Mouse (Mus musculus): ENCODE measurements around the gene Bhmt. TPM values are rescaled to one million over a fixed set of nuclear protein-coding genes. Genes with fewer than 3 reads are reported as not detected.

Gene Bhmt
- polyA plus RNA-seq (2012; rRNA removed) = 0.16 TPM in 1 of 2 replicates, not detected in the other

DNA sequence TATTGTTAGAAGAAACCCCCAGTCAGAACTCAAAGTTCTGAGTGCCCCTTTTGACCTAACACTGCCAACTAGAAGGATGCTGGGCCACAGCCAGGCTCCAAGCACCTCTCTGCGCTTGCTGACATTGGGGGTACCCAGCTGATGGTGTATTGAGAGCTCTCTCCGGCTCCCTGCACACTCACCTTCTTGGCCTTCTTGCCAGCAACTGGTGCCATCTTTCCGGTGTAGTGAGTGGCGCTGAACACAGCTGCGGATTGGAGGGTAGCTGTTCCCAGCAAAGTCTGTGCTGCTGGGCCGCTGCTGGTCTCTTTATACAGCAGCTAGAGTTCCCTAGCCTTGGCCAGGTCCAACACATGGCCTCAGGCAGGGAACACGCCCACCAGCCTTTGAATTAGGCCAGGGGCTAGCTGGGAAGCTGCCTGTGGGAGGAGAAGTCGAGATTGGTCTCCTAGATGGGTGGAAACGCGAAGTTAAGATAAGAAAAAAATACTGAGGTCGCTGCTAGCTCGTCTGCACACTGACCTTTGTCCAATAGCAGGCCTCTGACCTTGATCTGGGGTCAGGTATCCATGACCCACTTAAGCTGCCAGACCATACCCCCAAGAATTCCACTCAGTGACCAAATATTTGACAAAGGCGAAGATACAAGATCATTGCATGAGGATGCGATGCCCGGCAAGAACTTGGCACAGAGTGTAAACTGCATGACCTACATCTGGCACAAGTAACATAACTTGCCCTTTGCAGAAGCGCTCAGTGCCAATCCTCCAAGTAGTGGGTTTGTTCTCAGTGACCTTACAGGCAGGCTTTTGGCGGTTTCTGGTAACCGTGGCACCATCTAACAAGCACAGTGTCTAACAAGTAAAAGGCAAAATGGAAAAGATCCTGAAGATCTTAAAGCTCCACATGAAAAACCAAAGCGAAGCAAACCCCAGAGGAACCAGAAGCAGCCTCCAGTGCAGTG lies at the start of gene Bhmt:
Bhmt (minus strand) TSS at position 680 of the 964 bp plus-strand sequence.
- TF ChIP-seq POLR2A (IDR thresholded peaks at IDR 0.05; ENCODE audit: borderline replicate concordance, insufficient read depth, low read length) = no peak
- no peak for TF ChIP-seq CTCF (IDR thresholded peaks at IDR 0.05; ENCODE audit: borderline replicate concordance, insufficient read depth, low read depth, low read length)
- DNase-seq = no peak
- 81% methylated on average over 19 of the region's 19 CpGs for WGBS
- Histone ChIP-seq H3K4me1 (ENCODE audit: control insufficient read depth, insufficient read depth, low read length) (peaks cover 12% of the 10 kb centered on the region; the same call in 1 of the 2 replicates), H3K27ac (ENCODE audit: insufficient read depth, low read length) (no peak within 1 kb of the TSS), H3K4me3 (replicated peaks; ENCODE audit: insufficient read depth, low read depth, low read length) (no peak within 1 kb of the TSS), H3K27me3 (ENCODE audit: control insufficient read depth, insufficient read depth, low read length) (no peaks in the 10 kb centered on the region; the same call in 1 of the 2 replicates)

DNA sequence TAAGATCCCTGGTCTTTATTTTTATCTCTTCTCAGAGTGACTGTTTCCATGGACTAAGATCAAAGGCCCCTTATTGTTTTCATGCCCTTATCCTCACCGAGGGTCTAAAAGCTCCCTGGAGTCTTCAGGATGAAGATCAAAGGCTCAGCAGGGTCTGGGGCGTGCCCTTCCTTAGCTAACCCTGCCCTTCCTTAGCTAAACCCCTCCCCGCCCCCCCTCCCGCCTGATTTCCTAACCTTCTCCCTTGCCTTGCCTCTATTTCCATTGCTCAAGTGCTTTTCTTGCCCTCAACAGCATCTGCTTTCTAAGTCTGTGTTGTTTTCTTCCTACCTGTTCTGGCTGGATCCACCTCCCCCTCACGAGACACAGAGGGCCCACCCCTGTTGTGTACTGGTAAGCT lies 49.6 kb upstream of the Bhmt start:
- no peak for TF ChIP-seq CTCF (IDR thresholded peaks at IDR 0.05; ENCODE audit: borderline replicate concordance, insufficient read depth, low read depth, low read length)
- TF ChIP-seq POLR2A (IDR thresholded peaks at IDR 0.05; ENCODE audit: borderline replicate concordance, insufficient read depth, low read length) = no peak
- H3K4me3 ChIP-seq (replicated peaks; ENCODE audit: insufficient read depth, low read depth, low read length) = no peak overlapping the region
- no peaks in the 10 kb centered on the region for H3K27me3 ChIP-seq (ENCODE audit: control insufficient read depth, insufficient read depth, low read length)
- no peak for DNase-seq
- 31% methylated on average over 5 of the region's 5 CpGs for WGBS
- H3K4me1 ChIP-seq (ENCODE audit: control insufficient read depth, insufficient read depth, low read length) = no peaks in the 10 kb centered on the region
- H3K27ac ChIP-seq (ENCODE audit: insufficient read depth, low read length) = no peak overlapping the region; the same call in 1 of the 2 replicates

DNA sequence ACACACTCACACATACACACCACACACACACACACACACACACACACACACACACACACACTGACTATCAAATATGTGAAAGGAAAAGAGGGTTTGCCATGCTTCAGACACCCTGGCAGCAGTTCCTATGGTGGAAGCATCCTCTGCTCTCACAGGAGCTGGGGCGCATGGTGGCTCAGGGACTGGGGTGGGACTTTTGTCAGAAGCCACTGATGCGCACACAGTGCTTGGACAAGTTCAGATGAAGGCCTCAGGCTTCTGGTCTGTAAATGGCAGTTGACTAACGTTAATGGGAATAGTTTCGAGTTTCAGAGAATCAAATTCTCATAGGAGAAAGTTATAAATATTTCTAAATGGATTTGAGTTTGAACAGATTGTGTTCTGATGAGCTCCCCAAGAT lies 47.5 kb upstream of the Bhmt start:
- TF ChIP-seq POLR2A (IDR thresholded peaks at IDR 0.05; ENCODE audit: borderline replicate concordance, insufficient read depth, low read length) = no peak
- no peak for TF ChIP-seq CTCF (IDR thresholded peaks at IDR 0.05; ENCODE audit: borderline replicate concordance, insufficient read depth, low read depth, low read length)
- WGBS = 64% methylated on average over 4 of the region's 4 CpGs
- no peaks in the 10 kb centered on the region for H3K27me3 ChIP-seq (ENCODE audit: control insufficient read depth, insufficient read depth, low read length)
- H3K4me1 ChIP-seq (ENCODE audit: control insufficient read depth, insufficient read depth, low read length) = no peaks in the 10 kb centered on the region
- no peak overlapping the region for H3K27ac ChIP-seq (ENCODE audit: insufficient read depth, low read length)
- no peak for DNase-seq
- H3K4me3 ChIP-seq (replicated peaks; ENCODE audit: insufficient read depth, low read depth, low read length) = no peak overlapping the region

DNA sequence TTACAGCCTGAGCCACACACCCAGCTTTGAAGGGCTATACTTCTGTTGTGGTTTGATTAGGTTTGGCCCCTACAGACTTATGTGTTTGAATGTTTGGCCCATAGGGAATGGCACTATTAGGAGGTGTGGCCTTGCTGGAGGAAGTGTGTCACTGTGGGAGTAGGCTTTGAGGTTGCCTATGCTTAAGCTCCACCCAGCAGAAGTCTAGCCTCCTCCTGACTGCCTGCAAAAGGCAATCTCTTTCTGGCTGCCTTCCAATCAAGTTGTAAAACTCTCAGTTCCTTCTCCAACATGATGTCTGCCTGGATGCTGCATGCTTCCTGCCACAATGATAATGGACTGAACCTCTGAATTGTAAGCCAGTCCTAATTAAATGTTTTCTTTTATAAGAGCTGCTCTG lies 45.6 kb upstream of the Bhmt start:
- DNase-seq = no peak
- no peaks in the 10 kb centered on the region for H3K27me3 ChIP-seq (ENCODE audit: control insufficient read depth, insufficient read depth, low read length)
- no peak overlapping the region for H3K4me3 ChIP-seq (replicated peaks; ENCODE audit: insufficient read depth, low read depth, low read length)
- H3K27ac ChIP-seq (ENCODE audit: insufficient read depth, low read length) = no peak overlapping the region
- no peaks in the 10 kb centered on the region for H3K4me1 ChIP-seq (ENCODE audit: control insufficient read depth, insufficient read depth, low read length)
- TF ChIP-seq CTCF (IDR thresholded peaks at IDR 0.05; ENCODE audit: borderline replicate concordance, insufficient read depth, low read depth, low read length) = no peak
- TF ChIP-seq POLR2A (IDR thresholded peaks at IDR 0.05; ENCODE audit: borderline replicate concordance, insufficient read depth, low read length) = no peak

DNA sequence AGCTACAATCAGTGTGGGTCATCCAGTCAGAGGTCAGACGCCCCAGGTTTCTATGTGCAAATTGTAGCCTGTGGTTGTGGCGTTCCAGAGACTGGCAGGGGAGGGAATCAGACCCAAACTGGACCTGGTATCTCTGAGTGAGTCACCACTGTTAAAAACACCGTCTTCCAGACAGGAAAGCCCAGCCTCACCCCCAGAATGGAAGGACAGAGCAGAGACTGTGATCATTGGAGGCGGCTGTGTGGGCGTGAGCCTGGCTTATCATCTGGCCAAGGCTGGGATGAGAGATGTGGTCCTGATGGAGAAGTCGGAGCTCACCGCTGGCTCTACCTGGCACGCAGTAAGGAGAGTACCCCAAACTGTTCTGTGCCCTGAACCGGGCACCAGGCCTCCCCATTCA lies 39.1 kb upstream of the Bhmt start:
- H3K27ac ChIP-seq (ENCODE audit: insufficient read depth, low read length) = no peak overlapping the region
- no peaks in the 10 kb centered on the region for H3K27me3 ChIP-seq (ENCODE audit: control insufficient read depth, insufficient read depth, low read length)
- 68% methylated on average over 9 of the region's 9 CpGs for WGBS
- H3K4me1 ChIP-seq (ENCODE audit: control insufficient read depth, insufficient read depth, low read length) = no peaks in the 10 kb centered on the region
- DNase-seq = no peak
- TF ChIP-seq POLR2A (IDR thresholded peaks at IDR 0.05; ENCODE audit: borderline replicate concordance, insufficient read depth, low read length) (no peak), CTCF (IDR thresholded peaks at IDR 0.05; ENCODE audit: borderline replicate concordance, insufficient read depth, low read depth, low read length) (no peak)
- no peak overlapping the region for H3K4me3 ChIP-seq (replicated peaks; ENCODE audit: insufficient read depth, low read depth, low read length)

DNA sequence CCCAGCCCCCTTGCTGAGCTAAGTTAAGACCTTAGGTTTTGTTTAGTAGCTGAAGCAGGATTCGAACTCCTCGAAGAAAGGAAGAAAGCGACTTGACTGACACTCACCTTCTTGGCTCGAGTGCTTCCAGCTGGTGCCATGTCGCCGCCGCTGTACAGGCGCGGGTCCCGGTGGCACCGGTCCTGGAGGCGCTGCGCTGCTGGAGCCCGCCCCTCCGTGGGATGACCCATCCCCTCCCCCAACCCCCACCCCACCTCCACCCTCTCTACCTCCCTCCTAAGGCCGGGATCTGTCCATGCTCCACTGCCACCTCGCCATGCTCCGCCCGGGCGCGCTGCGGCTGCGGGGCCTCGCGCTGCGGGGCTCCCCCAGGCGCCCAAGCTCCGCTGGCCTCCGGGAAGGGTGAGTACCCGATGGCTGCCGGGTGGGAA lies 36.4 kb upstream of the Bhmt start, which contains the start of the genes Bhmt2 and Dmgdh:
Bhmt2 (minus strand) TSS at position 172 of the 431 bp plus-strand sequence.
Dmgdh (plus strand) TSS at position 303 of the 431 bp plus-strand sequence.
- no peak within 1 kb of the TSS for H3K27ac ChIP-seq (ENCODE audit: insufficient read depth, low read length)
- WGBS = 9% methylated on average over 31 of the region's 31 CpGs
- H3K4me3 ChIP-seq (replicated peaks; ENCODE audit: insufficient read depth, low read depth, low read length) = no peak within 1 kb of the TSS
- DNase-seq = no peak
- no peaks in the 10 kb centered on the region for H3K27me3 ChIP-seq (ENCODE audit: control insufficient read depth, insufficient read depth, low read length)
- TF ChIP-seq POLR2A (IDR thresholded peaks at IDR 0.05; ENCODE audit: borderline replicate concordance, insufficient read depth, low read length) = no peak
- TF ChIP-seq CTCF (IDR thresholded peaks at IDR 0.05; ENCODE audit: borderline replicate concordance, insufficient read depth, low read depth, low read length) = no peak
- no peaks in the 10 kb centered on the region for H3K4me1 ChIP-seq (ENCODE audit: control insufficient read depth, insufficient read depth, low read length)

DNA sequence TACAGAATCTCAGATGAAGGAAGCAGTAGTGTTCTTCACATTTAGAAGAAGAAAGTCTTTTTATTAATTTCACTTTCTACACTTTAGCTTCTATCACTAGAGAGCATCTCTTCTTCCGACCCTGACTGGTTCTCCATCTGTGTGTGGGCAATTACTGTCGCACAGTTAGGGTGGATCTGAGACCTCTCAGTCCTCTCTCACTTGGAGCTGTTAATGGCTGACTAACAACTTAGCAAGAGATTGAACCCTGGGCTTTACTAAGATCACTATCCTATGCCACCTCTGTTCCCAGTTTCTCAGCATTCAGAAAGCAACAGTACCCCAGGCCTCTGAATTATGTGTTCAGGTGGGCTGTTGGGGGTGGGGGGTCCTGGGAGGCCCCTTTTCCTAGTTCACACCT lies 35.5 kb upstream of the Bhmt start:
- 89% methylated on average over 2 of the region's 2 CpGs for WGBS
- Histone ChIP-seq H3K27ac (ENCODE audit: insufficient read depth, low read length) (no peak overlapping the region), H3K4me3 (replicated peaks; ENCODE audit: insufficient read depth, low read depth, low read length) (no peak overlapping the region), H3K27me3 (ENCODE audit: control insufficient read depth, insufficient read depth, low read length) (no peaks in the 10 kb centered on the region), H3K4me1 (ENCODE audit: control insufficient read depth, insufficient read depth, low read length) (no peaks in the 10 kb centered on the region)
- DNase-seq = no peak
- TF ChIP-seq CTCF (IDR thresholded peaks at IDR 0.05; ENCODE audit: borderline replicate concordance, insufficient read depth, low read depth, low read length) (no peak), POLR2A (IDR thresholded peaks at IDR 0.05; ENCODE audit: borderline replicate concordance, insufficient read depth, low read length) (no peak)

DNA sequence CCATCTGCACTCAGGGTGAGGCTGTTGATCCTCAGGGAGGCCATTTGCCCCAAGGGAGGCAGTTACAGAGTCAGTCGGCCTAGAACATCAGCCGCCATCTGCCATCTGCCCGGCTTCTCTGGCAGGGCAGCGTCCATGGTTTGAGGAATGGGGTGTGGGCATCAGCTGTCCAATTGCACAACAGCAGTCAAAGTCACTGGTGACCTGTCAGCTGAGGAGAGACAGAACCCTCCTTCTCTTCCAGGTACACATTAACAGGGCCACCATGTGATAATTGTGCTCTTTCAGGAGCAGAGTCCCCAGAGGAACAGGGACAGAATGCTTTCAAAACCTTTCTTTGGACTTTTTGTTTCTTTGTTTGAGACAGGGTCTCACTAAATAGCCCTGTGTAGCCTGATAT lies 34.6 kb upstream of the Bhmt start:
- Histone ChIP-seq H3K27me3 (ENCODE audit: control insufficient read depth, insufficient read depth, low read length) (no peaks in the 10 kb centered on the region), H3K4me3 (replicated peaks; ENCODE audit: insufficient read depth, low read depth, low read length) (no peak overlapping the region), H3K4me1 (ENCODE audit: control insufficient read depth, insufficient read depth, low read length) (no peaks in the 10 kb centered on the region), H3K27ac (ENCODE audit: insufficient read depth, low read length) (no peak overlapping the region)
- DNase-seq = no peak
- no peak for TF ChIP-seq CTCF (IDR thresholded peaks at IDR 0.05; ENCODE audit: borderline replicate concordance, insufficient read depth, low read depth, low read length)
- no peak for TF ChIP-seq POLR2A (IDR thresholded peaks at IDR 0.05; ENCODE audit: borderline replicate concordance, insufficient read depth, low read length)
- 56% methylated on average over 4 of the region's 4 CpGs for WGBS

Data from cerebellum, adult 2 months (tissue).